8 mouse cellular contexts compared by ENCODE assay signal in genomic region chrX:74022795-74023187, GRCm38 (mm10). TPM values are rescaled to one million over a fixed set of nuclear protein-coding genes. Genes with fewer than 3 reads are reported as not detected.
DNase-seq lines count a peak whose midpoint lies in the region; ATAC-seq and TF ChIP-seq lines count a peak whose summit lies in the region.

No protein-coding gene starts in this region.

- DNase-seq in kidney, adult 8-10 months = no peak
- no peak for DNase-seq in hindbrain, embryonic 14.5 days (ENCODE audit: low spot score)
- no peak for DNase-seq in gastrocnemius, postnatal 36 days
- no peak for DNase-seq in kidney, postnatal 14 days
- no peak for DNase-seq in ovary, postnatal 14 days (ENCODE audit: low spot score)

- peaks cover 15% of the 10 kb centered on the region; the same call in 1 of the 2 replicates for H3K36me3 ChIP-seq in kidney, embryonic 14.5 days (ENCODE audit: control insufficient read depth, insufficient read depth, low read length)
- H3K36me3 ChIP-seq in hindbrain, embryonic 14.5 days (replicated peaks; ENCODE audit: control insufficient read depth, insufficient read depth) = peaks cover 3% of the 10 kb centered on the region; the same call in 1 of the 2 replicates
- H3K36me3 ChIP-seq in midbrain, embryonic 16.5 days (ENCODE audit: control insufficient read depth, insufficient read depth, low read length) = no peaks in the 10 kb centered on the region

- H3K4me2 ChIP-seq in kidney, embryonic 14.5 days (replicated peaks; ENCODE audit: low read depth, low read length) = peak overlapping the region; percentile 52
- H3K4me2 ChIP-seq in hindbrain, embryonic 14.5 days (replicated peaks) = peak overlapping the region; percentile 60
- H3K4me2 ChIP-seq in midbrain, embryonic 16.5 days (ENCODE audit: low read length) = peak overlapping the region; percentile 66

- H3K9me3 ChIP-seq in kidney, embryonic 14.5 days (ENCODE audit: control insufficient read depth, low read length) = no peaks in the 10 kb centered on the region
- no peaks in the 10 kb centered on the region for H3K9me3 ChIP-seq in hindbrain, embryonic 14.5 days (ENCODE audit: control insufficient read depth, low read length)
- no peaks in the 10 kb centered on the region for H3K9me3 ChIP-seq in midbrain, embryonic 16.5 days (replicated peaks; ENCODE audit: control insufficient read depth, low read length, poor library complexity, severe bottlenecking)

- TF ChIP-seq CTCF in bone marrow macrophage, adult 2 months (IDR thresholded peaks at IDR 0.05; ENCODE audit: low read depth, low read length) = no peak

- no peak for TF ChIP-seq POLR2A in bone marrow macrophage, adult 2 months (IDR thresholded peaks at IDR 0.05; ENCODE audit: borderline replicate concordance, low read depth, low read length)

- WGBS in kidney, embryonic 14.5 days = 33% methylated on average over 5 of the region's 6 CpGs
- WGBS in hindbrain, embryonic 14.5 days = 25% methylated on average over 4 of the region's 6 CpGs
- 27% methylated on average over 5 of the region's 6 CpGs for WGBS in midbrain, embryonic 16.5 days

- H3K27me3 ChIP-seq in kidney, embryonic 14.5 days (ENCODE audit: control insufficient read depth, insufficient read depth, low read length) = no peaks in the 10 kb centered on the region; the same call in 1 of the 2 replicates
- no peaks in the 10 kb centered on the region for H3K27me3 ChIP-seq in hindbrain, embryonic 14.5 days (ENCODE audit: control insufficient read depth, insufficient read depth, low read length)
- H3K27me3 ChIP-seq in midbrain, embryonic 16.5 days (ENCODE audit: control insufficient read depth, insufficient read depth, low read depth, low read length) = no peaks in the 10 kb centered on the region

- H3K4me3 ChIP-seq in kidney, embryonic 14.5 days (ENCODE audit: low read length) = peak overlapping the region; percentile 54
- peak overlapping the region; percentile 91 for H3K4me3 ChIP-seq in bone marrow macrophage, adult 2 months (ENCODE audit: insufficient read depth, low read length)
- H3K4me3 ChIP-seq in hindbrain, embryonic 14.5 days (replicated peaks; ENCODE audit: low read length) = peak overlapping the region; percentile 55
- peak overlapping the region; percentile 53 for H3K4me3 ChIP-seq in midbrain, embryonic 16.5 days (ENCODE audit: low read depth, low read length)

- ATAC-seq in kidney, embryonic 14.5 days (ENCODE audit: low FRiP score, low TSS enrichment) = no peak
- ATAC-seq in hindbrain, embryonic 14.5 days (ENCODE audit: low FRiP score) = no peak; the same call in 1 of the 2 replicates
- peak; percentile 12; the same call in 1 of the 2 replicates for ATAC-seq in midbrain, embryonic 16.5 days

- no peaks in the 10 kb centered on the region for H3K4me1 ChIP-seq in kidney, embryonic 14.5 days (ENCODE audit: control insufficient read depth, insufficient read depth, low read length)
- H3K4me1 ChIP-seq in bone marrow macrophage, adult 2 months (ENCODE audit: control insufficient read depth, insufficient read depth, low read length) = peaks cover 15% of the 10 kb centered on the region
- peaks cover 7% of the 10 kb centered on the region for H3K4me1 ChIP-seq in hindbrain, embryonic 14.5 days (replicated peaks; ENCODE audit: control insufficient read depth, insufficient read depth, low read length)
- peaks cover 8% of the 10 kb centered on the region; the same call in 1 of the 2 replicates for H3K4me1 ChIP-seq in midbrain, embryonic 16.5 days (ENCODE audit: control insufficient read depth, insufficient read depth, low read length)

- intact Hi-C loops in gastrocnemius, postnatal 36 days (cut with DNase I) = loop anchor here (5.0 to 10.0 kb wide), 2 partner anchors 220 to 392 kb away; no protein-coding TSS in a partner anchor

- peak overlapping the region; percentile 24; the same call in 1 of the 2 replicates for H3K27ac ChIP-seq in kidney, embryonic 14.5 days (ENCODE audit: low read depth, low read length)
- H3K27ac ChIP-seq in bone marrow macrophage, adult 2 months (ENCODE audit: insufficient read depth, low read depth, low read length) = peak overlapping the region; percentile 26
- H3K27ac ChIP-seq in hindbrain, embryonic 14.5 days = peak overlapping the region; percentile 85; the same call in 1 of the 2 replicates
- peak overlapping the region; percentile 88 for H3K27ac ChIP-seq in midbrain, embryonic 16.5 days (ENCODE audit: low read length)

- peak overlapping the region; percentile 82 for H3K9ac ChIP-seq in kidney, embryonic 14.5 days (ENCODE audit: low read depth, low read length)
- peak overlapping the region; percentile 83 for H3K9ac ChIP-seq in hindbrain, embryonic 14.5 days
- peak overlapping the region; percentile 83 for H3K9ac ChIP-seq in midbrain, embryonic 16.5 days (ENCODE audit: low read depth, low read length)

RNA-seq across cellular contexts. Expression of gene Irak1, which starts 0.9 kb away (rescaled TPM):
- polyA plus RNA-seq in kidney, embryonic 14.5 days (2014; fragmentation: Nextera tagmentation; extraction: Ambion mirVana) = 56.6 and 64.8 TPM in 2 replicates
- 66.7 and 69.6 TPM in 2 replicates for polyA plus RNA-seq in bone marrow macrophage, adult 2 months (2012; ENCODE audit: insufficient read depth, insufficient read length, missing spikeins)
- 30.9 and 31.2 TPM in 2 replicates for polyA plus RNA-seq in hindbrain, embryonic 14.5 days (2014; fragmentation: Nextera tagmentation; extraction: Ambion mirVana)
- polyA plus RNA-seq in midbrain, embryonic 16.5 days (2015; fragmentation: Nextera tagmentation; extraction: Ambion mirVana) = 38.8 and 39.3 TPM in 2 replicates
- total RNA-seq in gastrocnemius, postnatal 36 days (2021) = 10 to 100 TPM; 40.0 to 41.4 TPM

RNA-seq across cellular contexts. Expression of gene Hcfc1, which starts 56.6 kb away (rescaled TPM):
- polyA plus RNA-seq in kidney, embryonic 14.5 days (2014; fragmentation: Nextera tagmentation; extraction: Ambion mirVana) = 78.4 and 87.8 TPM in 2 replicates
- polyA plus RNA-seq in bone marrow macrophage, adult 2 months (2012; ENCODE audit: insufficient read depth, insufficient read length, missing spikeins) = 37.1 and 39.9 TPM in 2 replicates
- polyA plus RNA-seq in hindbrain, embryonic 14.5 days (2014; fragmentation: Nextera tagmentation; extraction: Ambion mirVana) = 55.3 and 57.3 TPM in 2 replicates
- 39.1 and 51.4 TPM in 2 replicates for polyA plus RNA-seq in midbrain, embryonic 16.5 days (2015; fragmentation: Nextera tagmentation; extraction: Ambion mirVana)
- 10 to 100 TPM; 30.2 to 32.1 TPM for total RNA-seq in gastrocnemius, postnatal 36 days (2021)

Comparison
In these comparisons a context has a peak if more than half of its experiments do, and no peak if none do; other contexts are left out.
1. H3K27ac ChIP-seq: peak in every context shown above with its lines; median percentile 88 in midbrain, embryonic 16.5 days; 85 in hindbrain, embryonic 14.5 days; 26 in bone marrow macrophage, adult 2 months; 24 in kidney, embryonic 14.5 days.